Mouse (Mus musculus) heart, postnatal 0 days (tissue): ENCODE measurements at regions not wholly inside any gene's neighbourhood (a gene's known extent, or its start where the extent isn't known, plus 50 kb on each side); places are given as distances from the start of the nearest gene placed in this dataset.

ENCODE experiments used
- ATAC-seq: fragments of 200-750 bp; cut with Nextera tagmentation; 2 replicates; pipeline ENCODE4 v1.8.0; 2017; ENCODE audit warnings: low read depth, moderate number of reproducible peaks, moderate library complexity; ENCODE audit not compliant: insufficient read depth
- DNase-seq: peaks from one replicate; pipeline ENCODE4 v3.0.0-alpha.2; 2016; ENCODE audit warnings: low spot score
- H3K27ac ChIP-seq: fragments of 300-500 bp; sonication (generic); 2 replicates; pipeline ENCODE4 v1.5.1; 2014; ENCODE audit warnings: low read depth, mild to moderate bottlenecking
- H3K27me3 ChIP-seq: fragments of 300-500 bp; sonication (generic); 2 replicates; pipeline ENCODE4 v1.6.1; 2014; ENCODE audit warnings: low read length, mixed read lengths; ENCODE audit not compliant: control insufficient read depth, insufficient read depth
- H3K36me3 ChIP-seq: fragments of 300-500 bp; sonication (generic); replicated peaks from 2 replicates; pipeline ENCODE4 v1.6.1; 2014; ENCODE audit warnings: low read length, mixed read lengths; ENCODE audit not compliant: control insufficient read depth, insufficient read depth
- H3K4me1 ChIP-seq: fragments of 300-500 bp; sonication (generic); 2 replicates; pipeline ENCODE4 v1.6.1; 2014; ENCODE audit warnings: antibody characterized with exemption; ENCODE audit not compliant: control insufficient read depth, insufficient read depth
- H3K4me2 ChIP-seq: fragments of 300-500 bp; sonication (generic); 2 replicates; pipeline ENCODE4 v1.6.1; 2014; ENCODE audit warnings: low read depth, mild to moderate bottlenecking, low read length, moderate library complexity
- H3K4me3 ChIP-seq: fragments of 300-500 bp; sonication (generic); 2 replicates; pipeline ENCODE4 v1.5.1; 2014; ENCODE audit warnings: low read depth, low read length
- H3K9ac ChIP-seq: fragments of 300-500 bp; sonication (generic); replicated peaks from 2 replicates; pipeline ENCODE4 v1.6.1; 2014; ENCODE audit warnings: low read depth, low read length, mixed read lengths
- H3K9me3 ChIP-seq: fragments of 300-500 bp; sonication (generic); replicated peaks from 2 replicates; pipeline ENCODE4 v1.6.1; 2016; ENCODE audit warnings: low read length; ENCODE audit not compliant: control insufficient read depth
- CTCF ChIP-seq: IDR thresholded peaks from 2 replicates; pipeline ENCODE4 v1.5.1; 2016; ENCODE audit warnings: antibody characterized with exemption, control low read depth, low read depth
- EP300 ChIP-seq: IDR thresholded peaks from 2 replicates; pipeline ENCODE4 v1.6.1; 2016; ENCODE audit warnings: antibody characterized with exemption, low read depth
- WGBS: fragments of 180-500 bp; shearing (Covaris S2); extraction: QIAGEN DNeasy Blood & Tissue Kit; methylation state at CpG from one replicate; pipeline ENCODE4 v1.1.7; 2014; 5-methylcytosine and 5-hydroxymethylcytosine counted together

DNA sequence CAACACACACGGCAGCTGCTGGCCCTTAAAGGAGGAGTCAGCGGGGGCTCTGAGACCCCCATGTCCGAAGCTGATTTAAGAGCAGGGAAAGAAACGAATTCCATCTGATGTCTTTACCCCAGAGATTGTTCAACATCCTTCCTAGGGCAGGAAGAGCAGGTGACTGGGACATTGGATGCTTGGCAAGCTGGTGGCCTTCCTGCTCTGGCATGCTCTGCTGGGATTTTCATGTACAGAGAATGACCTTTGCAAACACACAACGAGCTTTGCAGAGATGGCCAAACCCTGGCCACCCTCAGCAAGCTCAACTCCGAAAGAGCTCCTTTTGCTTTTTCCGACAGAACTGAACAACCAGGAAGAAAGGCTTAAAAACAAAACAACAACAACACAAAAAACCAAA is 194.7 kb upstream of the Map3k1 start:
- Histone ChIP-seq H3K9ac (no peak overlapping the region), H3K4me3 (no peak overlapping the region), H3K27me3 (no peaks in the 10 kb centered on the region), H3K27ac (peak overlapping the region; percentile 65; the same call in 1 of the 2 replicates), H3K4me2 (peak overlapping the region; percentile 24; the same call in 1 of the 2 replicates), H3K4me1 (peaks cover 18% of the 10 kb centered on the region; the same call in 1 of the 2 replicates), H3K9me3 (no peaks in the 10 kb centered on the region), H3K36me3 (no peaks in the 10 kb centered on the region)
- 55% methylated on average over 7 of the region's 7 CpGs for WGBS
- ATAC-seq (no peak), DNase-seq (no peak)
- no peak for TF ChIP-seq EP300
- TF ChIP-seq CTCF, result no peak

- no peak for ATAC-seq
Measured at GRCm38 (mm10) chr13:112004126-112004525, 195.3 kb upstream of the Map3k1 start.

GRCm38 (mm10) chr13:112005421-112005820 is 196.6 kb upstream of the Map3k1 start:
- WGBS, result 64% methylated on average over 8 of the region's 8 CpGs
- Histone ChIP-seq H3K36me3 (no peaks in the 10 kb centered on the region), H3K9me3 (no peaks in the 10 kb centered on the region), H3K4me2 (no peak overlapping the region), H3K27me3 (no peaks in the 10 kb centered on the region), H3K4me1 (peaks cover 18% of the 10 kb centered on the region; the same call in 1 of the 2 replicates), H3K4me3 (no peak overlapping the region), H3K9ac (no peak overlapping the region), H3K27ac (no peak overlapping the region)
- ATAC-seq (no peak), DNase-seq (no peak)
- TF ChIP-seq CTCF (no peak), EP300 (no peak)

More at GRCm38 (mm10) chr13:112004126-112004525, 195.3 kb upstream of the Map3k1 start:
- Histone ChIP-seq H3K9ac (no peak overlapping the region), H3K27ac (no peak overlapping the region), H3K4me2 (no peak overlapping the region), H3K4me3 (no peak overlapping the region), H3K27me3 (no peaks in the 10 kb centered on the region), H3K4me1 (peaks cover 18% of the 10 kb centered on the region; the same call in 1 of the 2 replicates), H3K36me3 (no peaks in the 10 kb centered on the region), H3K9me3 (no peaks in the 10 kb centered on the region)
- DNase-seq, result no peak
- no peak for TF ChIP-seq EP300
- 85% methylated on average over 3 of the region's 3 CpGs for WGBS

DNA sequence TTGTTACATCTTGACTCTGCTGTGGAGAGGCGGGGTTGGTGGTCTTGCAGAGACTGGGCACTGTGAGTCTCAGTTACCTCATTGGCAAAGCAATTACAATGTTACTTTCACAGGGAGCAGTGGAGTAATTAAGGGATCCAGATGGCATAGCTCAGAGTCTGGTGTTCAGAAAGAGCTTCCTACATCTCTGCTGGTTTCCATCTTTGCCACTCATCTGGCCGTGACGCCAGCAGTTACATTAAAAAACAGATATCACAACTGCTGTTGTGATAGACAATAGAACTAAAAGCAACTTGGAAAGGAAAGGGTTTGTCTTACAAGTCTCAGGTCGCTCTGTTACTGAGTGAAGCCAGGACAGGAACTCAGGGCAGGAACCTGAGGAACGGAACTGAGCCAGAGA is 200.0 kb upstream of the Map3k1 start:
- Histone ChIP-seq H3K36me3 (no peaks in the 10 kb centered on the region), H3K9ac (no peak overlapping the region), H3K27me3 (no peaks in the 10 kb centered on the region), H3K9me3 (no peaks in the 10 kb centered on the region), H3K4me2 (no peak overlapping the region), H3K27ac (no peak overlapping the region), H3K4me3 (no peak overlapping the region), H3K4me1 (no peaks in the 10 kb centered on the region)
- TF ChIP-seq EP300 (no peak), CTCF (no peak)
- no peak for ATAC-seq
- DNase-seq, result no peak
- 90% methylated on average over 5 of the region's 5 CpGs for WGBS

GRCm38 (mm10) chr13:112009288-112009687 is 200.5 kb upstream of the Map3k1 start:
- DNase-seq, result no peak
- no peaks in the 10 kb centered on the region for H3K36me3 ChIP-seq
- H3K27ac ChIP-seq, result no peak overlapping the region
- 68% methylated on average over 3 of the region's 3 CpGs for WGBS
- no peaks in the 10 kb centered on the region for H3K27me3 ChIP-seq
- no peaks in the 10 kb centered on the region for H3K9me3 ChIP-seq
- H3K9ac ChIP-seq, result no peak overlapping the region
- no peaks in the 10 kb centered on the region for H3K4me1 ChIP-seq
- TF ChIP-seq CTCF, result peak; percentile 17; the same call in 1 of the 2 replicates
- TF ChIP-seq EP300, result no peak
- no peak for ATAC-seq
- H3K4me3 ChIP-seq, result no peak overlapping the region
- no peak overlapping the region for H3K4me2 ChIP-seq

DNA sequence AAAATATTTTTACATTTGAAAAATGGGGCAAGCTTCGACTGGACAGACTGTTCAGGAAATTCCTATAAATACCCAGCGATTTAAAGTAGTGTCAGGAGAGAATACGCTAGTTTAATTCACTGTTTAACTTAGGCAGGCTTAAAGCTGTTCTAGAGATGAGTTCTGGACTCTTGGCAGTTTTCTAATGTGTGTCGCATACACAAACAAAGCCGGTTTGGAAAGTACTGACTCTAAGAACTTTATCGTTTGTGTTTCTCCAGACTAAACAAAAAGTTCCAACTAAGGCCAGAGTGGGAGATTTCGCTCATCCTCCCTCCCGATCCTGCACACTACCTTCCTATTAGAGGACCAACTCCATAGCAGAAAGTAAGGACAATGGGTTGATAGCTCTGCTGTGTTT is 201.7 kb upstream of the Map3k1 start:
- no peaks in the 10 kb centered on the region for H3K27me3 ChIP-seq
- H3K4me2 ChIP-seq, result no peak overlapping the region
- TF ChIP-seq EP300 (no peak), CTCF (no peak)
- no peak overlapping the region for H3K9ac ChIP-seq
- no peak overlapping the region for H3K4me3 ChIP-seq
- H3K9me3 ChIP-seq, result no peaks in the 10 kb centered on the region
- DNase-seq (peak; percentile 51), ATAC-seq (no peak)
- no peaks in the 10 kb centered on the region for H3K4me1 ChIP-seq
- WGBS, result 71% methylated on average over 8 of the region's 8 CpGs
- no peak overlapping the region for H3K27ac ChIP-seq
- no peaks in the 10 kb centered on the region for H3K36me3 ChIP-seq
